Mouse (Mus musculus) granulocyte monocyte progenitor cell, adult 5-6 weeks (primary cell): Measurements from ENCODE around the gene Epb41. TPM values are rescaled to one million over a fixed set of nuclear protein-coding genes. Genes with fewer than 3 reads are reported as not detected.

Source experiments
- ATAC-seq: replicated peaks from 2 replicates; pipeline ENCODE4 v1.8.0; 2016; ENCODE audit warnings: mild to moderate bottlenecking, moderate TSS enrichment, inconsistent platforms; ENCODE audit not compliant: poor library complexity, severe bottlenecking
- total RNA-seq, 2 experiments: library from RNA; stranded (forward) in 1 of 2; stranded (reverse) in 1 of 2; fragments of 200-712, 200-1000 nt in 1 of 2; fragments of >200 nt in 1 of 2; fragmentation: Nextera tagmentation in 1 of 2; gene quantifications; 2 replicates each; pipeline ENCODE4 v1.2.3; 2014 to 2017

The Epb41 gene
- total RNA-seq, 2 experiments from 2014 or later = 51.4 to 75.3 TPM

DNA sequence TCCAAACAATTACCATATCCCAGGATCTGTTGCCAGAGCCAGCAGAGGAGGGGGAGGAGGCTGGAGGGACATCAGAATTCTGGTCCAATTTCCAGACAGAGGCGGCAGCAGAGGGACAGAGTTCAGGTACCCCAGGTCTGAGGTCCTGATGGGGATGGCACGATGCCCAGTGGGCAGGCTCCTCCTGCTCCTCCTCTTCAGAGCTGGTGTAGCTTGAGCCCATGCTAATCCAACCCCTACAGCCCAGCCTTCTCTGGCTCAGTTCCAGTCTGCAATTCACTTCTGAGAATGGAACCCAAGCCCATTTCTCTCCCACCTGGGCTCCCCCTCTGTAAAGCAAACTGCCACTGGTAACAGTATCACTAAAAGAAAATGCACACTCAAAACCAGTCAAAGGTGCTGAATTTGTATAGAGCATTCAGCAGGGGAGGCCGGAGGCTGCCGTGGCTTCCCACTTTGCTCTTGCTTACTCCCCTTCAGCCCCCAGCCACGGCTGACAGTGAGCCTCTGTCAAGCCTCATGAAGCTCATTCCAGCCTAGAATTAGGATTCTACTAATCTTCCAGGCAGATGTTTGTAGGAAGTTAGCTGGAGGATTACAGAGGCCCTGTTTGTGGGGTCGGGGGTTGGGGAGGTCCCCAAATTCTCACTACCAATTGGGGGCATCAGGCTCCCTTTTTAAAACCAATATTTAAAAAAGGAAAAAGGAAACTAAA, 150.9 kb downstream of the Epb41 start:
- ATAC-seq = no peak

- ATAC-seq = no peak
Observed at GRCm38 (mm10) chr4:131922404-131922803, 152.7 kb downstream of the Epb41 start.

DNA sequence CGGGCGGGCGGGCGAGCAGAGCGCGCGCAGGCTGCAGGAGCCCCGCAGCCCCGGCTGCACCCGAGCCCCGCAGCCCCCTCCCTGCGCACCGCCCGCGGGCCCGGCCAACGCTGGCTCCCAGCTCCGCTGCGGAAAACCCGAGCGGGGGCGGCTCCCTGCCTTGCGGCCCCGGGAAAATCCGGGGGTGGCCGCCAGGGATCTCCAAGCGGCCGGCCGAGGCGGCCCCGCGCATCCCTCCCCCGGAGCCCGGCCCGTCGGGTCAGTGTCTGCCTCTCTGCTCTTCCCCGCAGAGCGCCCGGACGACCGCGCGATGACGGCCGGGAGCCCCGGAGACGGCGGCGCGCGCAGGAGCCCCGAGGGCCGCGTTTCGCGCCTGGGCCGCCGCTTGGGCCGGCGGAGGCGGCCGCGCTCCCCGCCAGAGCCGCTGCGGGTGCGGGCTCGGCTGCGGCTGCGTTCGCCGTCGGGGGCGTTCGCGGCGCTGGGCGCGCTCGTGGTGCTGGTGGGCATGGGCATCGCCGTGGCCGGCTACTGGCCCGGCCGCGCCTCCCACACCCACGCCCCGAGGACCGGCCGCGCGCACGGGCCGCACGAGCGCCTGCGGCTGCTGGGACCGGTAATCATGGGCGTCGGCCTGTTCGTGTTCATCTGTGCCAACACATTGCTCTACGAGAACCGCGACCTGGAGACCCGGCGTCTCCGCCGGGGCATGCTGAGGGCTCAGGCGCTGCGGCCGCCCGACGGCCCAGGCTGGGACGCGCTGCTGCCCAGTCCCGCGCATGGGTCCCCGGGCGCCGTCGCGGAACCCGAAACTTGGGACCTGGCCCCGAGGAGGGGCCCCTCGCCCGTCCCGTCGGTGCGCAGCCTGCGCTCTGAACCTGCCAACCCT, 153.4 kb downstream of the Epb41 start, which contains the start of gene Tmem200b:
TSS of gene Tmem200b (plus strand) at position 311 of the 886 bp plus-strand sequence.
- ATAC-seq = no peak

GRCm38 (mm10) chr4:131920595-131921351, 154.3 kb downstream of the Epb41 start:
- no peak for ATAC-seq

DNA sequence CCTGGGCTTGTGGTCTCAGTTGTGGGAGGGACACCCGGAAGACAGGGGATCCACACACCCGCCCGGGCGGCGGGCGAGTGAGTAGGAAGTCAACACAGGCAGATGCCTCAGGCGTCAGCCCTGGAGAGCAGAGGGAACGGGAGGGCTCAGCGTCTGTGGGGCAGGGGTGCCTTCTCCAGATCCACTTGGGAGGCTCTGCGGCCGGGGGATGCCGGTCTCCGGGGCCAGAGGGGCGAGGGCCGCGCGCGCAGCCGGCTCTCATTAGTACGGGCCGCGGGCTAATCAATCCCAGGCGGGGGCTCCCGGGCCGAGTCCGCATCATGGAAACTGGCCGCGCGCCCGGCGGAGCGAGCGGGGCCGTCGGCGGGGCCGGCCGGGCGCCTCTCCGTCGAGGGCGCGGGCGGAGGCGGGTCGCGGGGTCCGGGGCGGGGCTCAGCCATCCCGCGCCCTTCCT, 155.0 kb downstream of the Epb41 start:
- ATAC-seq = peak; percentile 20; the same call in 1 of the 2 replicates

- no peak for ATAC-seq
Observed at GRCm38 (mm10) chr4:131919506-131920140, 155.5 kb downstream of the Epb41 start.

DNA sequence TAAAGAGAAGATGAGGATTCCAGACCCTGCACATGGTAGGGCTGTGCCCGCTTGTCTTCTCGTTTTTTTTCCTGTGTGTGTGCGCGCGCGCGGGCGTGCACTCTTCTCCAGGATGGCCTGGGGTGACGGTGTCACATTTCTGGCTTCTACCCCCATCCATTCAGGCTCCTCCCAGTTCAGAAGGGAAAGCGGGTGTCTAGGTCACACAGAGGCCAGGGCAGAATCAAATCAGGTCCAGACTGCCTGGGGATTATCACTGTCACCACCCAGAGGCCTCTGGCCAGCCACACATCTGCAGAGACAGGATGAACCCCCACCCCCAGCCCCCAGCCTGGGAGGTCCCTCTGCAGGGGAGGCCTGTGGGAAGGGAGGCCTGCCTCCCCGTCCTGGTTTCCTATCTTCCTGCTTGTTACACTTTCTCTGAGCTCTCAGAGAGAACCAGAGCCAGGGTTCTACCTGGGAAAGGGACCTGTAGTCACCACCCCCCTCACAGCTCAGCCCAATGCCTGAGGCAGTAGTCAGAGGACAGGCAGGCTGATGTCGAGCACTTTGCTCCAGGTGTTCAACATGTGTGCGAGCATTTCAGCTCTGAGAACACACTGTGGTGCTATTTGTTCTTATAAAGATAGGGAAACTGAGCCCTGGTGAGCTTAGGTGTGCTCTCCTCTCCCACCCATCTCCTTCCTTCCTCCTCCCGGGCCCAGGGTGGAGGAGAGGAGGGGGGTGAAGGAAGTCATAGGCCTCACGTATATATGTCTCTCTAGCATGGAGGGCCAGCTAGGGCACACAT, 156.2 kb downstream of the Epb41 start:
- ATAC-seq = no peak

DNA sequence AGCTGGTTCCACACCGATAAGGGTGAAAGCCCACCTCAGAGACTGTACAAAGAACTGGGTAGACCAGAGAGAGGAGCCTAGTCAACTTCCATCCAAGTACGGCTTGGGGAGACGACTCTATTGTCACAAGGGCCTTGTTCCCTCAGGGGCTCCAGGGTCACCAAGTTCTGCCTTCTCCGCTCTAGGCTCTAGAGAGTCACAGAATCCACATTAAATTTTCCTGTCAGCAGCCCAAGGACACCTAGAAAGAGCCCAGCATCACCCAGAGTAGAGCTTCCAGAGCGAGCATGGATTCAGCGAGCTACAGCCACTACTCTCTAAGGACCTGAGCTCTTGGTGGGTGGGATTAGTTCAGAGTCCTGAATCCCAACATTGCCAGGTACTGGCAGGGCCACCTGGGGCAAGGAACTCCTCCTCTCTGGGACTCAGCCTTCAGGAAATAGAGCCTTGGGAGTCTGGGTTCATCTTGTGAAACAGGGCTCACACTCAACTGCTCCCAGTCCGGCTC, 157.0 kb downstream of the Epb41 start:
- ATAC-seq = no peak

DNA sequence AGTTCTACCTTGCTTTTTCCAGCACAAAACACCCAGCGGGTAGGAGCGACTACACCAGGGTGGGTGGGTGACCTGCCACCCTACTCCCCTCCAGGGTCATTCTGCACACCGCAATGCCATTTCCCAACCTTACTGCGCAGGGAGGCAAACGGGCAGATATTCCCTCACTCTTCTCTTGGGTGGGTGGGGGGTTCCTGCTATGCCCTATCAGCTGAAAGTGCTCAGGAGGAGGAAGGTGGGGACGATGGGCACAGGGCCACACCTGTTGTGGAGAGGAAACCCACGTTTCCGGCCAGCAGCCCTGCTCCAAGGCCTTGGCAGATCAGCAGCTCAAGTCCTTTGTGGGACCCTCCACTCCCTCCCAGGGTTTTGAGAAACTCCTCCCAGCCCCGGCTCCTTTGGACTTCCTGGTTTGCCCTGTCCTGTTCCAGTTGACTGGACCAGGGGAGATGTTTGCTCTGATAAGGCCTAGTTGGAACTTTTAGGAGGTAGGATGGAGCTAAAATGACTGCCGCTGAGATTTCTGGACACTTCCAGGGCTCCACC, 158.0 kb downstream of the Epb41 start:
- no peak for ATAC-seq

- peak; percentile 69 for ATAC-seq
Observed at GRCm38 (mm10) chr4:131916425-131916824, 158.7 kb downstream of the Epb41 start.

GRCm38 (mm10) chr4:131915821-131916328, 159.2 kb downstream of the Epb41 start:
- no peak for ATAC-seq

- no peak for ATAC-seq
Observed at GRCm38 (mm10) chr4:131914891-131915469, 160.1 kb downstream of the Epb41 start.

DNA sequence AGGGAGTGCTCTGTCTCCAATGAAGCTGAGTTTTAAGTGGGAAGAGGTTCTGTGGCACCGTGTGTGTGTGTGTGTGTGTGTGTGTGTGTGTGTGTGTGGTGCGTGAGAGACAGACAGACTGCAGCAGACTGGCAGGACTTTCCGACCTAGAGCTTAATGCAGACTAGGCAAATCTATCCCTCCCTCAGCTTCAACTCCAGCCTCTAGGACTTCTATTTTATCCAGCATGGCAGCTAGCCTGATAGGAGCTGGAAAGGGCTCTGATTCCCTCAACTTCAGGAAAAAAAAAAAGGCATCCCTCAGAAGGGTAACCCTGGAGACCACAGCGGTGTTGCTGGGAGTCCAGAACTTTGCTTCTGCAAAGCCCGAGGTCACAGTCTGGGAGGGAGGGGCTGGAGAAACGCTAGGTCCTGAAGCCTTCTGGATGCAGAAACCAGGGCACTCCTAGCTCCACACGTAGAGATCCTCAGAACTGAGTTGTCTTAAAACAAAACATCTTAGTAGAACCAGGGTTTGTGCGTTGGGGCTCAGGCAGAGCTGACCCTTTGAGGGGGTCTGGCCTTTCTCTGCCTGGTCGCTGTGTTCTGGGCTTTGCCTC, 161.0 kb downstream of the Epb41 start:
- no peak for ATAC-seq

GRCm38 (mm10) chr4:131913526-131913925, 161.6 kb downstream of the Epb41 start:
- ATAC-seq = no peak

- ATAC-seq = no peak
Observed at GRCm38 (mm10) chr4:131911521-131911920, 163.6 kb downstream of the Epb41 start.

- ATAC-seq = peak; percentile 84
Observed at GRCm38 (mm10) chr4:131910237-131910994, 164.7 kb downstream of the Epb41 start.

DNA sequence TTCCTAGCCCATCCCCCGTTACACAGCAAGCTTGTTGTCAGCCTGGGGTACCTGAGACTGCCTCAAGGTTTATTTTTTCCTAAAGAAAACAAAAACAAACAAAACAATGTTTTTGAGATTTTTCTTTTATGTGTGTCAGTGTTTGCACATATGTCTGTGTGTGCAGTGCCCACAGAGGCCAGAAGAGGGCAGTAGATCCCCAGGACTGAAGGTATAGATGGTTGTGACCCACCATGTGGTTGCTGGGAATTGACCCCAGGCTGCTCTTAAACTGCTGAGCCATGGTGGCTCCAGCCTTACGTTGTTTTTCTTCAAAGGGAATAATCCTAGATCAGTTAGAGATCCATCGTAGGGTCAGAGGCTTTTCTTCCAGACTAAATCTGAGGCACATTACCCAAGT, 167.2 kb downstream of the Epb41 start:
- ATAC-seq = no peak
